Mouse (Mus musculus) telencephalon, adult 2 months (tissue): ENCODE measurements around the gene Klhl29.

ENCODE experiments used
- DNase-seq: peaks from one replicate; pipeline ENCODE4 v3.0.0-alpha.2; 2011; ENCODE audit warnings: low read depth, low spot score

Gene Klhl29

DNA sequence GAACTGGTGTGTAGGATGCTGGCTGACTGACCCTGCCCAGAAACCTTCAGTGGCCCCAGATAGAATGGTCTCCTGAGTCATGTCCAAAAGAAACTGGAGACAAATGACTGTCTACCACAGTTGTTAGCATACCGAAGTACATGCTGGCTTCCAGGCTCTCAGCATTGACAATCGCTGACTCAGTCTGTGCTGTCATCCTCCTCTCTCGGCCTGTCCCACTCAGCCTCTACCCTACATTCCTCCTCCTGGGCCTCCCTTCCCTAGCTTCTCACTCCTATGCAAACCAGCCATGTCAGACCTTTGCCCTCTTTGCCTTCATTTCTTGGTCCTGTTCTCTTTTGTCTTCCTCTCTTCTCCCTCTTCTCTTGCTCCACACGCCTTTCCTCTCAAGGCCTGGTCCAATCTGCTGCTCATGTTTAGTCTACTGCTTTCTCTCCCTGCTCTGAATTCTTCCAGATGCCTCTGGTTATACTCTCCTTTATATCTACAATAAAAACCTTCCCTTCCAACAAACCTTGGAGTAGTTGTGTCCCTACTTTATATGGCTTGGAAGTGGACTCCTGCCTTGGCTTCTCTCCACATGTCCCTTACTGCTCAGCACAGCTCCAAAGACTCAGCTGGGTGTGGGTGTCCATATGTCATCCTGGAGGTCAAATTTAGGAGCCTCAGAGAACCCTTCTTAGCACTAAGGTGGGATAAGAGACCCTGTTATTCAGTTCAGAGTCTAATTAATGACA, 121.1 kb downstream of the Klhl29 start:
- no peak for DNase-seq

DNA sequence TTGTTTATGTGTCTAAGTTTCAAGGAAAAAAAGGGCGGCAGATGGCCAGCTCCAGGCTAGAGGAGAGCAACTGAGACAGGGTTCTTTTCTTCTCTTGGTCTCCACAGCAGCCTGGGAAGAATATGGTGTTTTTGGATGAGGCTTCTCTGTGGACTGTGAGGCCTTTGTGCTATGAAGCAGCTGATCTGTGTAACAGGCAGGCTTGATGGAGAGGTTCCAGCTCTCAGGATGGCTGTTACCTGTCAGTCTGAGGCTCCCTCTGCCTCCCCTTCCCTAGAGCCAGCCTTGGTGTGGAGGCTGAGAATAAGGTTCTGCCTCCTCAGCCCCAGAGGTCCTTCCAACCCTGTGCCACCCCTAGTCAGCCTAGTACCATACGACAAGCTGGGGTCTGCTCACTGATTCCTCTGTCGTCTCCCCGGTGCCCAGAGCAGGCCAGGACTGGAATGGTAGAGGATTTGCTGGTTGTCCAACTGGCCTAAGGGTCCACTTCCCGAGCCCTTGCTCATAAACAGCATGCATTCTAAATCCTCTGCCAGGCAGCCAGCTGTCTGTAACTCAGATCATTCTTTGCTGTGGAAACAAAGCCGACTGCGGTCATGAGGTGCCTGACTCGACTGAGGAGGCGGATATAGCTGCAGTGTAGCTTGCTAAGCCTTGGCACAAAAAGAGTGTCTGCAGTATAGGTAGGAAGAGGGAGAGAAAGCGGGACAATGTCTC, 122.0 kb downstream of the Klhl29 start:
- no peak for DNase-seq

DNA sequence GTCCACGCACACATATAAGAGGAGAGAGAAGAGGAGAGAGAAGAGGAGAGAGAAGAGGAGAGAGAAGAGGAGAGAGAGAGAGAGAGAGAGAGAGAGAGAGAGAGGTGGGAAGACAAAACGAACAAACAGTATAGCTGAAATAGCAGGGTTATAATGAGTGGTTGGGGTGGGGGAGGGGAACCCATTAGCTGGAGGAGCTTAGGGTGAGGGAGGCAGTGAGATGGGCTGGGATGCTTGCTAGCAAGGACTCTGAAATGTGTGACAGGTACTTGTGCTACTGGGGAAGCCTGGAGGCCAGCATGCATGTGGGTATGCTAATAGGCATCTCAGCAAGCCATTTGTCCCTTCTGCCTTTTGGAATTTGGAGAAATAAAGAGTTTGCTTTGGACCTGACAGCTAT, 122.9 kb downstream of the Klhl29 start:
- no peak for DNase-seq

DNA sequence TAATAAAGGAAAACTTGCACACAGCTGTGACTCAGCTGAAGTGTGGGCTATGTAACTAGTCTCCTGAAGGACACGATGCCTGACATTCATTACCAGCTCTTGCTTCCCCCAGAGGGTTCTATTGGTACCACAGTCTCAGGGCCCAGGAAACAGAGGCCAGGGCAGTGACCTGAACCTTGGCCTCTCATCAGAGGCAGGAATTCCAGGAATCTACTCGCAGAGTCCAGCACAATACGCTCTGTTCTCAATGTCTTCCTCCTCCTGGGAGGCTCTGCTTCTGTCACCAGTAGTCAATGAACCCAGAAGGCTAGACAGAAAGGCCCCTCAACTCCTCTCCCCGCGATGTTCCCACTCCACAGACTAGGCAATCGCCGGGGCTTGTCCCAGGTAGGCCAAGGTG, 125.4 kb downstream of the Klhl29 start:
- DNase-seq = no peak

DNA sequence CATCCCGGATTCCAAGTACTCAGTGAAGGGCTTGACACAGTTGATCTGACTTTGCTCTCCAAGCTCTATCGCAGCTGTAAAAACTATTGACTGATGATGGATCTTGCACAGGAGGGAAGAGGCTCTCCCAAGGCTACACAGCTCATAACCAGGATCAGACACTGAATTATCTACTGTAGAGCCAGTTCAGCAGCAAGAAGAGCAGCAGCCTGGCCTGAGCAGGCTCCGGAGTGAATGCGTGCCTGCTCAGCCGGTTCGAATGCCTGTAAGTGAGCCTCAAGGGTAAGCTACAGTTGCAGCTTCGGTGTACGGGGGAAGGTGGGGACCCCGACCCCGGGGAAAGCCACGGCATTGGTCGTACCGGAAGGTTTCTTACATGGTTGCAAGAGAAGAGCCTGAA, 126.4 kb downstream of the Klhl29 start:
- no peak for DNase-seq

DNA sequence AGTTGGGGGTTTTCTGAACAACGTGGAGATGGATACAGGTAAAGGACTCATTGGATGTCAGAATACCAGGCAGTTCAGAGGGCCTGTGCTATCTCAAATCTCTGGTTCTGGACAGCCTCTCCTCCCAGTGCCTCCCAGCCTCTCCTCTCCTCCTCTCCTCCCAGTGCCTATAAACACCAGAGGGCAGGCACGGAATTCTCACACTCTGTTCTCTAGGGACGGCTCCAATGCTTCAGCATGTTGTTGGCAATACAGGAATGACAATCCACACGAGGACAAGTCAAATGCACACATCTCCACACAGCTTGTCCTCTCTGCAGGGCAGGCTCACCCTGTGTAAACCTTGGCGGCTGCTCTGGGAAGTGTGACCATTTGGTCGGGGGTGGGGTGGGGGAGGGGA, 128.0 kb downstream of the Klhl29 start:
- DNase-seq = no peak

DNA sequence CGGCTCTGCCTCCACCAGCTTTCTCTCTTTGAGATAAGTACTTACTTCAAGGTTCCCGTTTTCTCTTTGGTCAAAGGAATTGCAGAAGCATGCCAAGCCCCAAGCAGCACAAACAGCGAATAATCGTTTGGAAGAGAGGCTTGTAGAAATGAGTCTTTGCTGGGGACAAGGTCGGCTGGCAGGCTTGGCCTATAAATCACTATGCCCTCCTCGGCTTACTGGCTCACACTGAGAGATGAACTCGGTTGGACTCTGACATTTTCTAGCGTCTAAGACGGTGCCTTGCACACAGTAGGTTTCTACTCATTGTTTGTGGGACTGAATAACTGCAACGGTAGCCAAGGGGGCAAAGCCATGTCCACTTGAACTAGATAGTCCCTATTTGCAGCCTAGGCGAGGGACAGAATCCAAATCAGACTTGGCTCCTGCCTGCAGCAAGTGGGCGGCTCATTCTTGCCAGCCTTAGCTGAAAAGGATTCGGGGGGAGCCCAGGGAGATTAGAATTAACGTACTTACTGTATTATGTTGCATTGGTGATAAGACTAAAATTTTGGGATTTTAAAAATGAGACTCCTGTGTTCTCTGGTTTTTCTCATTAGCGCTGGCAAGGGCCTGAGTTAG, 128.7 kb downstream of the Klhl29 start:
- DNase-seq = no peak

DNA sequence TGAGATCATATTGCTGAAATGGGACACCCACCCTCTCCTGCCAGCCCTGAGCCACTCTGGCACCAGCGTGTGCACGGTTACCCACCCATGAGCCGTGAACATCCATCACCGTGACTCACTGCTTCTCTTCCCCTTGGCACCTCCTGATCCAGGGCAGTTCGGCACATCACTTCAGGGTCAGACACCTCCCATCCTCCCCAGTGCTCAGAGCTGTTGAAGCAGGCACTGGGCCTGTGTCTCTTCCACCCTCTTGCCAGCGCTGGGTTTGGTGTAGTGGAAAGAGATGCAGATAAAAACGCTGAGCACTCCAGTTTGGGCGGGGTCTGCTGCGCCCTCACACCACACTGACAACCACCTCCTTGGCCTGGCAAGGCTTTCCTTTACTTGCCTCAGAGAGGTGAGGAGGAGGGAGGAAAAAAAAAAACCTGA, 129.3 kb downstream of the Klhl29 start:
- DNase-seq = no peak

DNA sequence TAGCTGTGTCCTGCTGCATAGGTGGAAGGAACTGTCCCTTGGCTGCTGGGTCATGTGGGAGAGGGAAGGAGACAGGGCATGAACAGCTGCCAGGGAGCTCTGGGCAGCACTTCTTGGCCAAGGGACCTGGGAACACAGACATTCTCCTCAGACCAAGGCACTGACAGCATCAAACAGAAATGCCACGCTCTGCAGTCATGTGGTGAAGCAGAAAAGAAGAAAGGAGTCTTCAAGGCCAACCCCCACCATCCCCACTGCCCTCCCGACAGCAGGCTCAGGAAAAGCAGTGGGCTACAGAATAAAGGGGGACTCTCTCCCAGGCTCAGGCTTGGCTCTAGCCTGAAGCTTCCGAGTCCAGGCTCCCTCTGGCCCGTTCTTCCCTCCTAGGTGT, 130.3 kb downstream of the Klhl29 start:
- DNase-seq = no peak

DNA sequence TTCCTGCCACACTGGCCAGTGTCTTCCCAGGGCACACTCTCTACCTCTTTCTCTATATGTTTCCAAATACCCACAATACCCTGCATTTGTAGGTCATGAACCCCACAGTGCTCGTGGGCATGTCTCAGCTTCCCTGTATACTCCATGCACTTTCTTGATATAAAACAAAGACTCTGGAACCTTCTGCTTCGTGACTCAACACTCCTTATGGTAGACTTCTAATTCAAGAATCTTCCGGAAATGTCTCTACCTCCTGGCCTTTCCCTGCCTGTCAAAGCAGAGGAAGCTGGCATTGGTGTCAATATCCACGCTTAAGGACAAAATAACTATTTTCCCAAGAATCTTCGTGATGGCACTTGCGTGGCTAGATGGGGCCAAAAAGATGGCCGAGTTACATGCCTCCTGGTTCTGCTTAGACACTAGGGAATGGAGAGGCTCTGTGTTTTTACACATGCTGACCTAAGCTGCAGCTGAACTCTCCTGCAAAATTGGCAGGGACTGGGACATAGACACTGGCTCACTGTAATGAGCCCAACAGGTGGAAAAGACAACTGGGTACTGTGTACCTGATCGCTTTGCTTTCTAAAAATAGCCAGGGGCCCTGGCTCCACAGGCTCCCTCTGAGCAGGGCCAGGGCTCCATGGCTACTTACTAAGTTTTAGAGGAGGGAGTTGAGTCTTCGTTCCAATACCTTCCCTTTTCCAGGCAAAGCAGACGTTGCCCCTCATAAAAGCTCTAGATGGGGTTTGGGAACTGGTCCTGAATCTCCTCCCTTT, 130.9 kb downstream of the Klhl29 start:
- no peak for DNase-seq

DNA sequence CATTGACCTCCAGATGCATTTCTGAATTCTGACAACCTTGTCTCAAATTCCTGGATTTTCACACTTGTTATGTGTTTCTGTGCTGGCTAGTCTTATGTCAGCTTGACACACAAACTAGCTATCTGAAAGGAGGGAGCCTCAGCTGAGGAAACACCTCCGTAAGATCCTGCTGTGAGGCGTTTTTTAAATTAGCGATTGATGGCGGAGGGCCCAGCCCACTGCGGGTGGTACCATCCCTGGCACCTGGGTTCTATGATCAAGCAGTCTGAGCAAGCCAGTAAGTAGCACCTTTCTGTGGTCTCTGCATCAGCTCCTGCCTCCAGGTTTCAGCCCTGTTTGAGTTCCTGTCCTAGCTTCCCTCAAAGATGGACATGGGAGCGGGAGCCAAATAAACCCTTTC, 131.6 kb downstream of the Klhl29 start:
- DNase-seq = no peak

DNA sequence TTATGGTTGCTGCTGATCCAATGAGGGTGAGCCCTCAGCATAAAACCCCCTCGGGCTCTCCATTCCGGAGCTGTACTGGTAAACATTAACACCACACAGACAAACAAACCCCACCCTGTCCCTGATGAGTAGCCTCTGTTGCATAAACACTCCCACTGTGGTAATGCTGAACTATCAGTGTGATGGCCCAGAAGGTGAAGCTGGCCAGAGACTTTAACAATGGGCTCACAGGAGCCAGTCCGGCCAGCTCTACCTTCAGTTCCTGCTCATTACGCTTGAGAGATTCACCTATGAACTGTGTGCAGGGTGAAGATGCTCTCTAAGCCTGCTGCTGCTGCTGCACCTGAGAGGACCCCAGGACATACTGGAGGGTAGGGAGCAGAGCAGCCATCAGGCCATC, 132.0 kb downstream of the Klhl29 start:
- no peak for DNase-seq

DNA sequence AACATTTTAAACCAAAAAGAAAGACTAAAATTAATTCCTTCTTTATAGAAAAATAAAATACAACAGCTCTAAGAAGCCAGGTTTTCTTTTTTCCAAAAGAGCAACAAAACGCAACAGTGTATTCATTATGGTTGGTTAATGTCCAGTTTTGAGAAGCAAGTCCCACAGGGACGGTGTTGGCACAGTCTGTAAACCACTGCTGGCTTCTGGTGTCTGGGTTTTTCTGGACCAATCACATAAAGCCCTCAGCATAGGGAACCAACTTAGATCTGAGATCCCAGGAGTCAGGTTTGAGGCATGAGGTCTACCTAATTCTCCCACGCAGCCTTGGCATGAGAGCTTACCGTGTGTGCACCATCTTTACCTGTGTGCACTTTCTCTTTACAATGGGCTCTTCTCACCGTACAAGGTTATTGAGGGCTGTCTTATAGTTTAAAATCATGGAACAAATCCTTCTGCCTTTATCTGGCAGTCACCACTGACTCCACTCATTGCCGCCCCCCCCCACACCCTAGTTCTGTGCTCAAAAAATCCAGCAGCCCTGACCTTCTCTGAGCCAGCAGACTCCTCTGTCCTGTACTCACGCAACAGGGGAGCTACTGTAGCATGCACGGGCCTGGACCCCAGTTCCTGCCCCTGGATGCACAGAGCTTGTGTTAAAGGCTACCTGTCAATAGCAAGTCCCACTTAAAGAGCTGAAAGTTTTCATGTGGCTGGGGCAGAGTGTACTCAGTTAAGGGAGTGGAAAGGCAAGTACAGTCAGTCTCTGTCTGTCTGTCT, 132.7 kb downstream of the Klhl29 start:
- no peak for DNase-seq

DNA sequence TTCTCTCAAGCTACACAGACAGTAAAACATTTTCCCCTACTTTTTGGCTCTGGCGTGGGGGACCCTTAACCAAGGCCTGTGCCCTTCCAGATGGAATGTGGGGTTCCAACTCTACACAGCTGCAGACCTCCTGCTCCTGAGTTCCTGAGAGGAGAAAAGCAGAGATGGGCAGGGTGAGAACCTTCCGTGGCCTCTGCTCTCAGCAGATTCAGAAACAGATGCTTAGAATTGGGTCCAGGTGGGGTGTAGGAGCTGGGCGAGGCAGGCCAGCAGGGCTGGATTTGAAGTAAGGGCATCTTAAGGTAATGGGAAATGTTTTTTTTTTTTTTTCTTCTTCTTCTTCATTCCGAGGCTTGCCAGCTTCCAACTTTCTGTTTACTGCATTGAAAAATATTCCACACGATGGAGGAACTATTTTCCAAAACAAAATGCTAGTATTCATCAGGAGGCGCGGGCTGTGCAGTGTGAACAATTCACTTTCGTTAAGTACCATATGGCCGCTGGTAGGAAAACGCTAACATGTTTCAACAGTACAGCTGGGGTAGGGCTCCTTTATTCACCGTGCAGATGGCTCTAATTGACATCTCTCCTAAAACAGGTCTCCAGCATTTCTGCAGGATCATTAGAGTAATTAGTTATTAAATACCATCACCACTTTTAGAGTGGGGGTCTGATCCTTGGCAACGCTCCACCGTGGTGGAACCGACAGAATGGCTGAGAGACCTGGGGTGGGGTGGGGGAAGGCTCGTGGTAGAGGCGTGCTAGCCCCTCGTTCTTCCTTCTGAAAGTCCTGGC, 135.8 kb downstream of the Klhl29 start:
- DNase-seq = no peak

DNA sequence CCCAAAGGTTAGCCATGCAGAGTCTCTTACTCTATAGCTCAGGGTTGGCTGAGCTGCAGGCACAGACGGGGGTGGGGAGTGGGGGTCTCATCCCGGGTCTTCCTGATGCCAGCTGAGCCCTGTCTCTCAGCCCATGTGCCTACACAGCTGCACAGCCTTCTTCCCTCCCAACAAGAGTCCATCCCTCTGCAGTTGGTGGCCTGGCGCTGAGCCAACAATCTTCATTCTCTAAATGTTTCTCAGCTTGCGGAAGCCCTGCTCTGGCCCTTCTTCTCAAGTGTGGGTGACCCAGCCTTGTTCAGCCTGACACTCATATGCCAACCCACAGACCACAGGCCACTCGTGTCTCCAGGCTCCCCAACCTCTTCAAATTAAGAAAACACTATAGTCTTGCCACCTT, 138.4 kb downstream of the Klhl29 start:
- DNase-seq = no peak

DNA sequence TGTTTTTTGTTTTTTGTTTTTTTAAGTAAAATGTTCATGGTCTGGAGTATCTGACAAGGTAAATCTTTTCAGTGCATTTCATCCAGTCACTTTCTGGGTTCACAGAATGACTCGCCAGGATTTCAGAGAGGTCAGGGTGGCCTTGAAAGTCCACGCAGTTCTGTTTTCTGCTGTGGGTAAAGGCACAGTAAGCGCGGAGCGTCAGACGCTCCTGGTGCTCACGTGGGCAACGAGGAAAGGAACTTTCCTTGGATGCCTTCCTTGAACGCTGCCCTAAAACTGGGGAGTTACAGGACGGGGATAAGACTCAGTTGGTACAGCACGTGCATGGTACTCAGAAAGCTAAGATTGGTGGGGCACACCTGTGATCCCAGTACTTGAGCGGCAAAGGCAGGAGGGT, 139.9 kb downstream of the Klhl29 start:
- no peak for DNase-seq

DNA sequence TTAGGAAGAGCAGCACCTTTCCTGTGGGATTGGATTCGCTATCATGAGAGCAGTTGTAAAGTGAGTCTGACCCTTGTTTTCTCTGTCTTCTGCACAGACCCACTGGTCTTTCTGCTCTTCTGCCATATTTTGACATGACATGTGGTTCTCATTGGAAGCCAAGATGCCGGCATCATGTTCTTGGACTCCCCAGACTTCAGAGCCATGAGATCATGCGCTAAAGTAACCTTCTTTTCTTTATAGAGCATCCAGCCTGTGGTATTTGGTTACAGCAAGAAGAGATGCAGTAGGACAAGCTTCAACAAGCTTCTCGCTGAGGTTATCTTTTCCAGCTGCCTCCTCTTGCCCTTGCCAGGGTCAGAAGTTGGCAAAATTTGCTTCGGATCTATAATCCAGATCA, 145.0 kb downstream of the Klhl29 start:
- DNase-seq = no peak

DNA sequence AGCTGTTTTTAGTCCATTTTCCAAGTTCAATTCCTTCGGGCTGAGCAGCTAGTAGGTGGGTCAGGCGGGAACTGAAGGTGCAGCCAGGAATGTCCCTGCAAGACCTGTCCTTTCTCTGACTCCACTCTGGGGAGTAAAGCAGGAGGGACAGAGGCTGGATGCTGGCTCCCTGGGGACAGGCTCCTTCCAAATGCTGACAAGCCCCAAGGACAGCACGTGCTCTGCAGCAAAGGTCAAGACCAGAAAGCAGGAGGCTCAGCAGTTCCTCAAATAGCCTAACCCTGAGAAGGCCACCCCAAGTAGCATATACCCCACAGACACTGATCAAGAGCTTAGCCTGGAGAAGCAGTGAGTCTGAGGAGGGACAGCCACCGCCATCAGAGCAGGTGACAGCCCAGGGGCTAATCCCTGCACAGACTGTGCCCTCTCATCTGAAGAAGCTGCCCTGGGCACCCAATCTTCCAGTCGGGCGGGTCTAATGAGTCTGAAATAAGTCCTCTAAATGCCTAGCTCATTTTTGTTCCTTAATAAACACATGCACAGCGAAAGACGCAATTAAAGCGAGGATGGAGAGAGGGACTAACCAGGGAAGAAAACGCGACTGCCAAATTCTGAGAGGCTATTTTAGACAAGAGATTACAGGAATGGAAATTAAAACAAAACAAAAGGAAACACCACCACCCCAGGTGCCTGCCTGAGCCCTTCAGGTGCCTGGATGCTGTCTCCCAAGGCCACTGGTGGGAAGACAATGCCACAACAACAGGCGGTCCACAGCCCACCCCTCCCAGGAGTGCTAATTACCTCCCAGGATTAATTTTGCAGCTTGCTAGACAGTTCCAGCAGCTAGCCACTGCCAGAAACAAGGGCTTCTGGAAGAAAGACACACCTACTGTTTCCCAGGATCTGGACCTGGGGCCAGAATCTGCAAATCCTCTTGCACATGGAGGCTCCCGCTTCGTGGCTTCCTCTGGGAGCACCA, 148.5 kb downstream of the Klhl29 start:
- DNase-seq = no peak

DNA sequence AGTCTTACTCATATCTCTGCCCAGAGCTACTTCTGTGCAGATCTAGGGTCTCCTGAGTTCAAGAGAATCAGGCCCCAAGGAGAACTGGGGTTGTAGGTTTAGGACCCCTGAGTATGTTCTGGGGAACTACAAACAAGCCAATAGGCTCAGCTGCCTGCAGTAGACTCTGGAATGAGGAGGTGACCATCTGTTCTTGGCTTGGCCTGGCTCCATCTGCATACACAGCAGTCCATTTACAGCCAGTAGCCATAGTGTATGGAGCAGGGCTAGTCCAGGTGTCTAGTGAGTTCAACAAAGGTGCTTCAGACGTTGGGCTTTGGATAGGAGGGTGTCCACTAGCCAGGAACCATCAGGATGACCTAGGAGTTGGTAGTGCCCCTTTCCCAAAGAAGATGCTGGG, 151.9 kb downstream of the Klhl29 start:
- no peak for DNase-seq
